Mouse (Mus musculus) liver, embryonic 12.5 days (tissue): Measurements from ENCODE around the gene Gsap. TPM values are rescaled to one million over a fixed set of nuclear protein-coding genes. Genes with fewer than 3 reads are reported as not detected.
"Not testable (repeated sequence)": the region's sequence is repeated elsewhere in the genome, so short reads cannot be mapped to it uniquely, and the experiment has no call there.

Experiments used
- ATAC-seq: fragments of 200-750 bp; cut with Nextera tagmentation; 2 replicates; pipeline ENCODE4 v1.8.0; 2017; ENCODE audit warnings: moderate number of reproducible peaks, mild to moderate bottlenecking, moderate library complexity
- H3K27ac ChIP-seq: fragments of 300-500 bp; sonication (generic); 2 replicates; pipeline ENCODE4 v1.5.1; 2016; ENCODE audit warnings: mild to moderate bottlenecking
- H3K27me3 ChIP-seq: fragments of 300-500 bp; sonication (generic); replicated peaks from 2 replicates; pipeline ENCODE4 v1.6.1; 2016; ENCODE audit warnings: mild to moderate bottlenecking, moderate library complexity
- H3K36me3 ChIP-seq: fragments of 300-500 bp; sonication (generic); 2 replicates; pipeline ENCODE4 v1.6.1; 2016; ENCODE audit warnings: mild to moderate bottlenecking, moderate library complexity
- H3K4me1 ChIP-seq: fragments of 300-500 bp; sonication (generic); 2 replicates; pipeline ENCODE4 v1.6.1; 2016
- H3K4me2 ChIP-seq: fragments of 300-500 bp; sonication (generic); 2 replicates; pipeline ENCODE4 v1.6.1; 2016; ENCODE audit warnings: mild to moderate bottlenecking, moderate library complexity
- H3K4me3 ChIP-seq: fragments of 300-500 bp; sonication (generic); 2 replicates; pipeline ENCODE4 v1.5.1; 2016; ENCODE audit warnings: mild to moderate bottlenecking, moderate library complexity
- H3K9ac ChIP-seq: fragments of 300-500 bp; sonication (generic); 2 replicates; pipeline ENCODE4 v1.6.1; 2016; ENCODE audit warnings: mild to moderate bottlenecking, moderate library complexity
- H3K9me3 ChIP-seq: fragments of 300-500 bp; sonication (generic); replicated peaks from 2 replicates; pipeline ENCODE4 v1.6.1; 2016; ENCODE audit warnings: mild to moderate bottlenecking, moderate library complexity
- WGBS: fragments of 180-500 bp; shearing (Covaris S2); methylation state at CpG from one replicate; pipeline ENCODE4 v1.1.7; 2016; ENCODE audit not compliant: insufficient replicate concordance; 5-methylcytosine and 5-hydroxymethylcytosine counted together
- polyA plus RNA-seq: library from polyadenylated mRNA; unstranded; fragments of >200 nt; fragmentation: Nextera tagmentation; extraction: Ambion mirVana; gene quantifications from 2 replicates; pipeline ENCODE4 v1.2.1, GENCODE M21; 2016

The Gsap gene
- 2.6 and 2.7 TPM in 2 replicates for polyA plus RNA-seq

GRCm38 (mm10) chr5:21185764-21186685 is at the start of gene Gsap:
Gsap (plus strand) TSS chr5:21186255.
- H3K4me2 ChIP-seq: peak within 1 kb of the TSS; percentile 90
- peaks cover 13% of the 10 kb centered on the region for H3K4me1 ChIP-seq
- H3K36me3 ChIP-seq: no peaks in the 10 kb centered on the region
- peak within 1 kb of the TSS; percentile 64 for H3K9ac ChIP-seq
- no peak within 1 kb of the TSS for H3K27ac ChIP-seq
- H3K9me3 ChIP-seq: no peaks in the 10 kb centered on the region
- ATAC-seq: peak; percentile 92
- H3K27me3 ChIP-seq: peaks cover 5% of the 10 kb centered on the region; the same call in 1 of the 2 replicates
- peak within 1 kb of the TSS; percentile 64 for H3K4me3 ChIP-seq
- WGBS: 7% methylated on average over 43 of the region's 43 CpGs

GRCm38 (mm10) chr5:21136575-21136974 is 49.5 kb upstream of the Gsap start:
- no peaks in the 10 kb centered on the region for H3K36me3 ChIP-seq
- H3K9ac ChIP-seq: no peak overlapping the region
- H3K9me3 ChIP-seq: no peaks in the 10 kb centered on the region
- H3K4me1 ChIP-seq: peaks cover 7% of the 10 kb centered on the region
- WGBS: 49% methylated on average over 5 of the region's 5 CpGs
- H3K4me3 ChIP-seq: no peak overlapping the region
- no peak for ATAC-seq
- H3K4me2 ChIP-seq: no peak overlapping the region
- H3K27me3 ChIP-seq: no peaks in the 10 kb centered on the region
- no peak overlapping the region for H3K27ac ChIP-seq

- no peak overlapping the region for H3K4me2 ChIP-seq
- no peak overlapping the region for H3K4me3 ChIP-seq
- H3K4me1 ChIP-seq: peaks cover 13% of the 10 kb centered on the region
- H3K9ac ChIP-seq: no peak overlapping the region
- no peaks in the 10 kb centered on the region for H3K27me3 ChIP-seq
- no peak overlapping the region for H3K27ac ChIP-seq
- no peaks in the 10 kb centered on the region for H3K9me3 ChIP-seq
- H3K36me3 ChIP-seq: no peaks in the 10 kb centered on the region
- 68% methylated on average over 9 of the region's 9 CpGs for WGBS
- ATAC-seq: no peak
Observed at GRCm38 (mm10) chr5:21139505-21139904, 46.5 kb upstream of the Gsap start.

- Histone ChIP-seq H3K9ac (peak overlapping the region; percentile 35; the same call in 1 of the 2 replicates), H3K27ac (peak overlapping the region; percentile 78), H3K4me1 (peaks cover 17% of the 10 kb centered on the region), H3K4me2 (peak overlapping the region; percentile 45)
- not testable (repeated sequence) for H3K9me3 ChIP-seq, H3K36me3 ChIP-seq, H3K27me3 ChIP-seq, H3K4me3 ChIP-seq
- peak; percentile 91 for ATAC-seq
- 37% methylated on average over 7 of the region's 7 CpGs for WGBS
Observed at GRCm38 (mm10) chr5:21141133-21141551, 44.9 kb upstream of the Gsap start.

GRCm38 (mm10) chr5:21141626-21142025 is 44.4 kb upstream of the Gsap start:
- no peak overlapping the region for H3K4me3 ChIP-seq
- ATAC-seq: peak; percentile 73
- peak overlapping the region; percentile 35; the same call in 1 of the 2 replicates for H3K9ac ChIP-seq
- no peaks in the 10 kb centered on the region for H3K27me3 ChIP-seq
- no peaks in the 10 kb centered on the region for H3K9me3 ChIP-seq
- 42% methylated on average over 5 of the region's 5 CpGs for WGBS
- peak overlapping the region; percentile 78 for H3K27ac ChIP-seq
- no peaks in the 10 kb centered on the region for H3K36me3 ChIP-seq
- H3K4me2 ChIP-seq: peak overlapping the region; percentile 45
- H3K4me1 ChIP-seq: peaks cover 17% of the 10 kb centered on the region

GRCm38 (mm10) chr5:21143032-21143431 is 43.0 kb upstream of the Gsap start:
- no peak overlapping the region for H3K4me3 ChIP-seq
- no peak overlapping the region for H3K27ac ChIP-seq
- no peak overlapping the region for H3K4me2 ChIP-seq
- no peaks in the 10 kb centered on the region for H3K27me3 ChIP-seq
- H3K36me3 ChIP-seq: no peaks in the 10 kb centered on the region
- no peak overlapping the region for H3K9ac ChIP-seq
- 74% methylated on average over 7 of the region's 7 CpGs for WGBS
- no peaks in the 10 kb centered on the region for H3K9me3 ChIP-seq
- ATAC-seq: no peak
- peaks cover 17% of the 10 kb centered on the region for H3K4me1 ChIP-seq

- Histone ChIP-seq H3K9ac (no peak overlapping the region), H3K27ac (no peak overlapping the region), H3K4me1 (peaks cover 17% of the 10 kb centered on the region), H3K36me3 (no peaks in the 10 kb centered on the region), H3K9me3 (no peaks in the 10 kb centered on the region), H3K27me3 (no peaks in the 10 kb centered on the region), H3K4me2 (no peak overlapping the region), H3K4me3 (no peak overlapping the region)
- no peak; the same call in 1 of the 2 replicates for ATAC-seq
- 36% methylated on average over 8 of the region's 8 CpGs for WGBS
Observed at GRCm38 (mm10) chr5:21144506-21145169, 41.4 kb upstream of the Gsap start.

- 63% methylated on average over 3 of the region's 3 CpGs for WGBS
- no peaks in the 10 kb centered on the region for H3K36me3 ChIP-seq
- H3K4me2 ChIP-seq: no peak overlapping the region
- no peak overlapping the region for H3K4me3 ChIP-seq
- H3K27me3 ChIP-seq: no peaks in the 10 kb centered on the region
- ATAC-seq: no peak
- no peak overlapping the region for H3K27ac ChIP-seq
- H3K4me1 ChIP-seq: peaks cover 7% of the 10 kb centered on the region; the same call in 1 of the 2 replicates
- no peak overlapping the region for H3K9ac ChIP-seq
- H3K9me3 ChIP-seq: no peaks in the 10 kb centered on the region
Observed at GRCm38 (mm10) chr5:21148358-21148757, 37.7 kb upstream of the Gsap start.

- H3K9ac ChIP-seq: no peak overlapping the region
- H3K36me3 ChIP-seq: no peaks in the 10 kb centered on the region
- H3K27ac ChIP-seq: no peak overlapping the region
- H3K9me3 ChIP-seq: peaks cover 5% of the 10 kb centered on the region; the same call in 1 of the 2 replicates
- no peak for ATAC-seq
- WGBS: 74% methylated on average over 1 of the region's 1 CpGs
- H3K27me3 ChIP-seq: no peaks in the 10 kb centered on the region
- H3K4me3 ChIP-seq: no peak overlapping the region
- H3K4me1 ChIP-seq: no peaks in the 10 kb centered on the region
- H3K4me2 ChIP-seq: no peak overlapping the region
Observed at GRCm38 (mm10) chr5:21153672-21154071, 32.4 kb upstream of the Gsap start.

- Histone ChIP-seq H3K36me3 (no peaks in the 10 kb centered on the region), H3K9ac (no peak overlapping the region), H3K4me2 (no peak overlapping the region), H3K4me3 (no peak overlapping the region), H3K9me3 (peaks cover 5% of the 10 kb centered on the region; the same call in 1 of the 2 replicates), H3K27me3 (no peaks in the 10 kb centered on the region), H3K27ac (no peak overlapping the region), H3K4me1 (peaks cover 22% of the 10 kb centered on the region)
- 79% methylated on average over 3 of the region's 3 CpGs for WGBS
- ATAC-seq: no peak
Observed at GRCm38 (mm10) chr5:21156770-21157169, 29.3 kb upstream of the Gsap start.

- WGBS: 22% methylated on average over 3 of the region's 3 CpGs
- Histone ChIP-seq H3K4me3 (no peak overlapping the region), H3K27me3 (no peaks in the 10 kb centered on the region), H3K9ac (no peak overlapping the region), H3K9me3 (peaks cover 5% of the 10 kb centered on the region; the same call in 1 of the 2 replicates), H3K27ac (no peak overlapping the region), H3K4me2 (no peak overlapping the region), H3K36me3 (no peaks in the 10 kb centered on the region), H3K4me1 (peaks cover 22% of the 10 kb centered on the region)
- peak; percentile 67 for ATAC-seq
Observed at GRCm38 (mm10) chr5:21159536-21159935, 26.5 kb upstream of the Gsap start.

GRCm38 (mm10) chr5:21160781-21161180 is 25.3 kb upstream of the Gsap start:
- Histone ChIP-seq H3K4me2 (no peak overlapping the region), H3K36me3 (no peaks in the 10 kb centered on the region), H3K9me3 (peaks cover 5% of the 10 kb centered on the region; the same call in 1 of the 2 replicates), H3K9ac (no peak overlapping the region), H3K27ac (0 out of 2 replicates have a peak overlapping the region, but pooled peaks have one; percentile 40), H3K27me3 (no peaks in the 10 kb centered on the region), H3K4me1 (peaks cover 22% of the 10 kb centered on the region), H3K4me3 (no peak overlapping the region)
- 16% methylated on average over 1 of the region's 1 CpGs for WGBS
- ATAC-seq: peak; percentile 79
